Mouse (Mus musculus): ENCODE data around the gene Ddx46.

GRCm38 (mm10) chr13:55672711-55673110, 37.9 kb downstream of the Ddx46 start:
- TF ChIP-seq CTCF (IDR thresholded peaks at IDR 0.05; ENCODE audit: low read depth, low read length) (no peak), POLR2A (IDR thresholded peaks at IDR 0.05; ENCODE audit: extremely low read depth, insufficient read depth, low read length) (no peak)

Measured in liver, adult 2 months (tissue).